Mouse (Mus musculus): Measurements from ENCODE around the gene Ptpn12.

GRCm38 (mm10) chr5:20973069-20973468 is 82.6 kb downstream of the Ptpn12 start:
- no peak for TF ChIP-seq CTCF (IDR thresholded peaks at IDR 0.05; ENCODE audit: low read depth)
- no peak for TF ChIP-seq EP300 (IDR thresholded peaks at IDR 0.05; ENCODE audit: low read depth)

All from heart, postnatal 0 days (tissue).